Mouse (Mus musculus): ENCODE measurements around the gene Inka1.

Inka1 gene

DNA sequence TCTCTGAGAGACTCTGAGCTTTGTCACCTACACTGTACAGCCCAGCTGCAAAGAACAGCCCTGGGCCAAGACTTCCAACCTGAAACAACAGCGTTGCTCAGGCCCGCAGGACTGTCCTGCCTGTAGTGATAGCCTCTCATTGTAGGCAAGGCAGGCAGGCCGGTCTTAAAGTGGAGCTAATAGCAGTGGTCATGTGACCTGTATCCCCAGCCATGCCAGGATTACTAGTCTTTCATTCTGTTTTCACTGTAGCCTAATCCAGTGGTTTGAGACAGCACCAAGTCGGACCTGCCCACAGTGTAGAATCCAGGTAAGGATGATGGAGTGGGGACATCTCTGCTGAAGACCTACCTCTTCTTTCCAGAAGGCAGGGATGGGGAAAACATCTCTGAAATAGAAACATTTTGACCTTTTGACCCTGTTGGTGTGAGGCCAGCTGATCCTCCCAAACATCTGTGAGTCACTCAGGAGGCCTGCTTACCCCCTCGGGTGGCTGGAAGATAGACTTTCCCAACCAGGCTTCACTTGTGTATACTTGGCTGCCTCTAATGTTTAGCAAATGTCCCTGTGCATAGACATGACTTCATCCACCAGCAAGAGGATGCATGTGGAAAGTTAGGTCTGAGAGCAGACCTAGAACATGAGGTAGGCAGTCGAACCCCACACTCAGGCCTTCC is 29.9 kb downstream of the Inka1 start:
- WGBS = 86% methylated on average over 6 of the region's 6 CpGs

DNA sequence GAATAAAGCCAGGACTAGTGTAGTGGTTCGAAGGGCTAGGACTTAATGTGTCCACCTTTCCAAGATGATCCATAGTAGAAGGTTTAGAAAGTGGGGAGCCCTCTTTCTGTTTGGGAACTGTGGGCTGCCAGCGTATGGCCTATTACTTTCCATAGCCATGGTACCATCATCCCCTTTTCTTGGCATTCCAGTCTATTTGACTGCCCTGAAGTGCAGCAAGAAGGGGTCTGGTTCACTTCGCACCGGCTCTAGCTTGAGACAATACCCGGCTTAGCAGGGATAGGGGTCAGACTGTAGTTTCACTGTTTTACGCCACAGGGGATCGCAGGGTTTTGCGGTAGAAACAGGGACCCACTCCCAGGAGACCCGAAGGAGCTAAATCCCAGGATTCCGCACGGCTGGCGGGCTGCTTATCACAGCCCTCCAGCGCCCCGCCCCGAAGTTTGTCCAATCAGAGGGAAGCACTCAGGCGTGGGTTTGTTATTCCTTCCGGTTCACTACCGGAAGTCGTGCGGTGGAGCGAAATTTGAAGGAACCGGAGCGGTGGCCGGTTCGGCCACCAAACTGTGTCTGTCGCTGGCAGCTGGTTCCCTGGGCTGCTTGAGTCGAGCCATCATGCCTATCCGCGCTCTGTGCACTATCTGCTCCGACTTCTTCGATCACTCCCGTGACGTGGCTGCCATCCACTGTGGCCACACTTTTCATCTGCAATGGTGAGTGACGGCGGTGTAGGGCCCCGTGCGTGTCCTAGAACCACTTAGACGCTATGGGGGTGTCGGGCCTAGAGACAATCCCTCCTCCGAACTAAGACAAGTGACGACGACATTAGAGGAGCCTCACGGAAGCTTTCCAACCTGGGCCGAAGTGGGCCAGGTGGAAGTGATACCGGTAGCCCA is 35.0 kb downstream of the Inka1 start:
- 17% methylated on average over 45 of the region's 45 CpGs for WGBS

DNA sequence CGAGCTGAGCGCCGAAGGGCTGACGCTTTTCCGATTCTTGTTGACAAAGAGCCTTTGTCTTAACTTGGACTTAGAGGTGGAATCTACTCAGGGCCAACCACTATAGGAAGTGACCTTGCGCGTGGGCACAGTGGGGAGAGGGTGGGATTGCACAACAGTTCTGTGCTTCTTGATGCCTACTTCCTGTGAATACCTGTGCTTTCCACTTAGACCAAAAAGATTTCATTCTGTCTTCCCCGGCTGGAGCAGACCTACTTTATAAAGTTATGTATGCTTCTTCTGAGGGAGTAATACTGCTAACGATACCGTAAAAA is 35.8 kb downstream of the Inka1 start, which contains the start of gene Traip:
Traip (plus strand) TSS at position 215 of the 314 bp plus-strand sequence.
- WGBS = 84% methylated on average over 10 of the region's 10 CpGs

DNA sequence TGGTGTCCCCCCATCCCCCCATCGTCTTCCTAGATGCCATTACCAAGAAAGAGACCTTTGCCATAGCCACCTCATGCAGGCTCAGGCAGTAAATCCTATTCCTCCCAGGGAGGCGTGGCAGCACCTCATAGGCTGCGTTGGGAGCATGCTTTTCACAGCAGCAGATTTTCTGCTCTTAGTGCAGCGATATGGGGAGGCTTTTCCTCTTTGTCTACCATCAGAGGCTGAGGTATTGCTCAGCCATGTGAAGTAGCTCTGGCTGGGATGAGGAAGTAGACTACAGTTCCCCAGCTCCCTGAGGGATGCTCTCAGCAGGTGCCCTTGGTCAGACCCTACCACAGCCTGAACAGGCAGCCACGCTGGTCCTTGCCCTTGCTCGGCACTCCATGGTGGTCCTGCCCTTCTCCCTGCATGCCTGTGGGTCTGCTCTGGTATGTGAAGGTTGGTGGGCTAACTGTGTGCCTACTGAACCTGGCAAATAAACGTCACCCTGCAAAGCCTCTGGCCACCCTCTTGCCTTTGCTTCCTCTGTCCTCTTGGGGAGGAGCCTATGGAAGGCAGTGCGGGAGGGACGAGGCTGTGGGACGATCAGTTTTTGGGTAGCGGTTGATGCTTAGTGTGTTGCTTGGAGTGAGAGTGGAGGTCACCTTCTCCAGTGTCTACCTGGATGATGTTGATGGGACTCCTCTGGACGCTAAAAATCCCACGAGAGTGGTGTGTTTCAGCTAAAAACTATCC is 36.3 kb downstream of the Inka1 start:
- 80% methylated on average over 13 of the region's 13 CpGs for WGBS

DNA sequence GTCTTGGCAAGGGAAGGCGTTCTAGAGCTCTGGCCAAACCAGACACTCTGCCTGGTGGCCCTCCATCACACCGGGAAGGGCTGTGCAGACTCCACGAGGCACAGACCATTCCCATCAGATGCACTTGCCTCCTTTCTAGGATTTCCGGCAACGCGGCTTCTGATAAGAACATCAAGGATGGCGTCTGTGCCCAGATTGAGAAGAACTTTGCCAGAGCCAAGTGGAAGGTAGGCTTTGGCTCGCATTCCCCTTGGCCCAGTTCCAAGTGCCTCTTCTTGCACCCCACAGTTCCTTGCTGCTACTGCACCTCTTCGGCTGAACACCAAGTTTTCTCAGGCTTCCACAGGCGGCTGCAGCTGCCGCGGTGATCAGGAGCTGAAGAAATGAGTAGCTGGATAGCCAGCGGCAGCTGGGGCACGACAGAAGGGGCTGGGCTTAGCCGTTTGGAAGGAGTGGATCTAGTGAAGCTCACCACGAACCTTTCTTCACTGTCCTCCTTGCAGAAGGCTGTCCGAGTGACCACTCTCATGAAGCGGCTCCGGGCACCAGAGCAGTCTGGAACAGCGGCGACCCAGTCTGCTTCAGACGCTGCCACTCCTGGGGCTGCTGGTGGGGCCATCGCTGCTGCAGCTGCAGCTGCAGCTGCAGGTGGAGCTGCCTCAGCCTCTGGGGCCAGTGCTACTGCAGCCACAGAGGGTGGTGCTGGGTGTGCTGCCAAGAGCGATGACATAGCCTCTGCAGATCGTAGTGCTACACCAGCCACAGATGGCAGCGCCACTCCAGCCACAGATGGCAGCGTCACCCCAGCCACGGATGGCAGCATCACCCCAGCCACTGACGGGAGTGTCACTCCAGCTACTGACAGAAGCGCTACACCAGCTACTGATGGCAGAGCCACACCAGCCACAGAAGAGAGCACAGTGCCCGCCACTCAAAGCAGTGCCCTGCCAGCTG is 38.2 kb downstream of the Inka1 start:
- WGBS = 66% methylated on average over 31 of the region's 31 CpGs

DNA sequence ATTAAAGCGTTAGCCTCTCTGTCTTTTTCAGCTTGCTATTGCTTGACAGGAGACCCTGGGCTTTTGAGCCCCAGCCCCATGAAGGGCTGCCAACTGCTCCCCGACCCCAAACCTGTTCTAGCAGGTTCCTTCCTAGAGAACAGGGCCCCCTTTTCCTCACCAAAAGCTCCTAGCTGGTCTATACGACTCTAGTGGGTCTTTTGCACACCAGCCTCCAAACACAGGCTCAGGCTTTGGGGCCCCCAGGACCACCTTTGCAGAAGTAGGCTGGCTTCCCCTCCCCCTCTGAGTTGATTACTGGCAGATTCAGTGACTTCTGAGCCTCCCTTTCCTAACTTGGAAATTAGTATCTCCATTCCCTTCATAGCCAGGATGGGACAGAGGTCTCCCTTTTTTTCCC is 48.8 kb downstream of the Inka1 start:
- WGBS = 19% methylated on average over 3 of the region's 3 CpGs

DNA sequence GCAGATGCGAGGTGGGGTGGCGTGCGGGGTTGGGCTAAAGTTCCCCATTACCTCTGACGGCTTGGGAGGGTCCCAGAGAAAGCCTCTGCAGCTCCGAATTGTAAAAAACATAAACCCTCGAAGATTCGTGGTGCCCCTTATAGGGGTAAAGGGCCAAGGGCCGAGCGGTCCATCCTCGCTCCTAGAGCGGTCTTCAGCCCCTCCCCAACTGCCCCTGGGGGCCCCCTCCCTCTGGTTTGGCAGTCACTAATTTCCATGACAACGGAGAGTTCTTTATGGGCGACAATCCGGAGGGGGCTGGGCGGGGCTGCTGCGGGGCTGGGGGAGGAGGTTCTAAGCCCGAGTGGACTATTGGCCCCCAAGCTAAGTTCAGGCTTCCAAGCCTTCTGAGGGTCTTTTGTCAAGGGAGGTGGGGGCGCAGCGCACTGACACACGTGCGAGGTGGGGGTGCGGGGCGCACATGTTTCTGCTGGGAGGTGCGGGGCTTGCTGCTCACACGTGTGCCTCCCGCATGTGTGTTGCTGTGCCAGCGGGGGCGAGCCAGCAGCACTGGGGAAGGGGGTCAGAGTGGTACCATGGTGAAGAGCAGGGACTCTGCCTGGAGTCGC is 49.4 kb downstream of the Inka1 start:
- WGBS = 4% methylated on average over 29 of the region's 29 CpGs

DNA sequence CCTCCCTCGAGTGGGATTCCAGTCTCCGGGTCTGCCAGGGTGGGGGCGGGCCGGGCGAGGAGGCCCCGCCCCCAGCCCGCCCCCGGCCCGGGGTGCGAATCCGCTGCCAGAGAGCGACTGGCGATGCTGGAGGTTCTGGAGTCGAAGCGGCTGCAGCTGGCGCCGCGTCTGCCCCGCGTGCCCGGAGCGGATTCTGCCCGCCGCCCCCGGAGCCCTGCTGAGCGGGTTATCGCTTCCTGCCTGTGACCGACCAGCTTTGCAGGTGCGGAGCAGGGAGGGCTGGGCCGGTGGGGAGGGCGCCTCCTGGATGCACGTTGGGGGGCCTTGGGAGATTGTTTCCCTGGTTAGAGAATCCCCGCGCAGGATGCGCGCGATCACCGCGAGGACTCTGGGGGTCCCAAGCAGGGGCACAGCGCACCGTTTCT is 49.9 kb downstream of the Inka1 start:
- WGBS = 2% methylated on average over 41 of the region's 41 CpGs

DNA sequence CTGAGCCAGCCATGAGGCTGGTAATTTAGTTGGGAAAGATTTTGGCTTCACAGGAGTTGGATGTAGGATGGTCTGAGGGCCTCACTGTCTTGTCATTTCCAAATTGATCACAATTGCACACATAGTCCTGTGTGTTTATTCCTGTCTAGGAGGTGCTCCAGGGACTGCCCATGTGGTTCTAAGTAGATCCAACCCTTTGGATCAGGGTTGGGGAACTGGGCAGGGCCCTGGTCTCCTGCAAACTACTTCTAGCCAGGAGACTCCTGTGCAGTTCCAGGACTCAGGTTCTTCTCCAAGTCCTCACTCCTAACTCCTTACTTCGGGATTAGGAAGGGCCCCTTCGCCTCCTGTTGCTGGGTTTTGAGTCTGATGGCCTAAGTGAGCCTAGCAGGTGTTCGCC is 50.3 kb downstream of the Inka1 start, which contains the start of gene Camkv:
Camkv (plus strand) TSS at position 301 of the 400 bp plus-strand sequence.
- 10% methylated on average over 3 of the region's 3 CpGs for WGBS
